Mouse (Mus musculus) embryonic facial prominence, embryonic 11.5 days (tissue): ENCODE results near the gene Trp53rkb. TPM values are rescaled to one million over a fixed set of nuclear protein-coding genes. Genes with fewer than 3 reads are reported as not detected.
"Not testable (repeated sequence)": the region's sequence is repeated elsewhere in the genome, so short reads cannot be mapped to it uniquely, and the experiment has no call there.

Source experiments
- ATAC-seq: fragments of 200-750 bp; cut with Nextera tagmentation; replicated peaks from 2 replicates; pipeline ENCODE4 v1.8.0; 2017; ENCODE audit warnings: low read depth; ENCODE audit not compliant: insufficient number of reproducible peaks, low FRiP score, low TSS enrichment
- DNase-seq: peaks from one replicate; pipeline ENCODE4 v3.0.0-alpha.2; 2015; ENCODE audit warnings: low spot score
- H3K27ac ChIP-seq: fragments of 300-500 bp; sonication (generic); replicated peaks from 2 replicates; pipeline ENCODE4 v1.5.1; 2014; ENCODE audit warnings: mild to moderate bottlenecking, low read depth, low read length, control low read depth
- H3K27me3 ChIP-seq: fragments of 300-500 bp; sonication (generic); 2 replicates; pipeline ENCODE4 v1.6.1; 2014; ENCODE audit warnings: mild to moderate bottlenecking, low read length, moderate library complexity, mixed read lengths; ENCODE audit not compliant: control insufficient read depth, insufficient read depth
- H3K36me3 ChIP-seq: fragments of 300-500 bp; sonication (generic); replicated peaks from 2 replicates; pipeline ENCODE4 v1.6.1; 2014; ENCODE audit warnings: low read depth, mild to moderate bottlenecking, low read length, moderate library complexity, mixed read lengths; ENCODE audit not compliant: control insufficient read depth, insufficient read depth
- H3K4me1 ChIP-seq: fragments of 300-500 bp; sonication (generic); 2 replicates; pipeline ENCODE4 v1.6.1; 2014; ENCODE audit warnings: low read length, mixed read lengths; ENCODE audit not compliant: control insufficient read depth, insufficient read depth
- H3K4me2 ChIP-seq: fragments of 300-500 bp; sonication (generic); 2 replicates; pipeline ENCODE4 v1.6.1; 2014; ENCODE audit warnings: low read depth, mild to moderate bottlenecking, control low read depth, low read length, moderate library complexity
- H3K4me3 ChIP-seq: fragments of 300-500 bp; sonication (generic); 2 replicates; pipeline ENCODE4 v1.5.1; 2014; ENCODE audit warnings: low read depth, low read length, control low read depth
- H3K9ac ChIP-seq: fragments of 300-500 bp; sonication (generic); replicated peaks from 2 replicates; pipeline ENCODE4 v1.6.1; 2014; ENCODE audit warnings: mild to moderate bottlenecking, control low read depth, low read length
- H3K9me3 ChIP-seq: fragments of 300-500 bp; sonication (generic); replicated peaks from 2 replicates; pipeline ENCODE4 v1.6.1; 2016; ENCODE audit warnings: mild to moderate bottlenecking, low read length, inconsistent platforms, mixed read lengths; ENCODE audit not compliant: control insufficient read depth
- WGBS: fragments of 180-500 bp; shearing (Covaris S2); extraction: QIAGEN DNeasy Blood & Tissue Kit; methylation state at CpG from one replicate; pipeline ENCODE4 v1.1.7; 2014; 5-methylcytosine and 5-hydroxymethylcytosine counted together
- polyA plus RNA-seq: library from polyadenylated mRNA; unstranded; fragments of >200 nt; fragmentation: Nextera tagmentation; extraction: Ambion mirVana; gene quantifications from 2 replicates; pipeline ENCODE4 v1.2.1, GENCODE M21; 2014

The Trp53rkb gene
- polyA plus RNA-seq, 1 experiment from 2014 or later, result 8.9 TPM

DNA sequence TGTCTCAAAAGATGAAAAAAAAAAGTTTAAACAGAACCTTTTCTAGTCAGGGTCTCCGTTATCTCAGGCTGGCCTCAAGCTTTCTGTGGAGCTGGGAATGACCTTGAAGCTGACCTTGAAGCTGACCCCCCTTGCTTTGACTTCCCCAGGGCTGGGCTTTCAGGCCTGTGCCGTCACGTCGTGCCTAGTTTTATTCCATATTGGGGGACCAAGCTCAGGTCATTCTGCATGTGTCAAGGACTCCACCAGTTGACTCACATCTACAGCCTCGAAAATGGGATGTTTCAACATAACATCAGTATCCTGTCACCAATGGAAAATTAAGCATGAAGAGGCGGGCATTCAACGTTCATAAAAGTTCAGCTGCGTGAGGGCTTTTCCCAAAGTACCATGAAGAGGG is 12.4 kb upstream of the Trp53rkb start:
- no peak overlapping the region for H3K4me2 ChIP-seq
- no peak overlapping the region for H3K27ac ChIP-seq
- no peak overlapping the region for H3K4me3 ChIP-seq
- no peaks in the 10 kb centered on the region for H3K9me3 ChIP-seq
- no peaks in the 10 kb centered on the region for H3K36me3 ChIP-seq
- H3K27me3 ChIP-seq, result no peaks in the 10 kb centered on the region
- DNase-seq, result no peak
- H3K4me1 ChIP-seq, result no peaks in the 10 kb centered on the region
- no peak for ATAC-seq
- 63% methylated on average over 8 of the region's 8 CpGs for WGBS
- H3K9ac ChIP-seq, result no peak overlapping the region

DNA sequence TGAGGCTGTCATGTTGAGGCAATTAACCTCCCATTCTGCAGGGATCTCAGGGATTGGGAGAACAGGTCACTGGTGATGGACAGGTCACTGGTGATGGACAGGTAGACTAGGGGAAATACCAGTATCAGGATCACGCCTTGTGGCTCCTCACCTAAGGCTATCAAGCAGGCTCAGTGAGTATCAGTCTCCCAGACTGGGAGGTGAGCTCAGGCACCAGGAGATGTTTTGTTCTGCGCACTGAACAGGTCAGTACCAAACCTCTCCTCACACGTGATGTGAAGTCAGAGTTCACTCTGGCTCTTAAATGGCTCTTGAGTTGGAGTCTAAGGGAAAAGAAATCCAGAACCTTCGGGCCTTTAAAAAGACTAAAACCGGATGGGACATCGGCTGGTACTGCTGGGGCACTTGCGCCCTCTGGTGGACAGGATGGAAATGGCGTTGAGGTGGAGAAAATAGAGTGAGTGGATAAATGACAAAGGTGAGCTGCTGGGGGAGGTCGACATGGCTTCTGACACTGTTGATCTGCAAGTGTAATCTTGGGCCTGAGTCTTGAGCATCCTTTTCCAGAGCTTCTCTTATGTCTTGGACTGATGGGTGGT is 11.3 kb upstream of the Trp53rkb start:
- H3K4me3 ChIP-seq, result no peak overlapping the region
- H3K36me3 ChIP-seq, result no peaks in the 10 kb centered on the region
- H3K4me2 ChIP-seq, result no peak overlapping the region
- no peak overlapping the region for H3K27ac ChIP-seq
- ATAC-seq, result peak; percentile 27; the same call in 1 of the 2 replicates
- H3K9ac ChIP-seq, result no peak overlapping the region
- peaks cover 4% of the 10 kb centered on the region; the same call in 1 of the 2 replicates for H3K4me1 ChIP-seq
- DNase-seq, result peak; percentile 82
- no peaks in the 10 kb centered on the region for H3K27me3 ChIP-seq
- no peaks in the 10 kb centered on the region for H3K9me3 ChIP-seq
- 13% methylated on average over 9 of the region's 9 CpGs for WGBS

DNA sequence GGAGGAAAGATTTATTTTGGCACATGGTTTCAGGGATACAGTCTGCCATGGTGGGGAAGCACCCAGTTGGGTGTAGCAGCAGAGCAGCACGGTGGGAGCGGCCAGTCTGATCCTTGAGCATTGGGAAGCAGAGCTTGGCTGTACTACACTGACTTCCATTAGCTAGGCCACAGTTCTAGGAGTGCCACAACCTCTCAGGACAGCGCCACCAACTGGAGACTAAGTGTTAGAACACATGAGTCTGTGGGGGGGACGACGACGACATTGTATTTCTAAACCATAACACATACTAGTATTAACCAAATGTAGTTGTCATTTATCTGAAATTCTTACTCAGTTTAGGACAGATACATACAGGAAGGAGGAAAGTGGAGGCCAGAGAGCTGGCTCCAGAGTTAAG is 8.0 kb upstream of the Trp53rkb start:
- H3K4me2 ChIP-seq, result no peak overlapping the region
- ATAC-seq (no peak), DNase-seq (no peak)
- H3K27me3 ChIP-seq, result no peaks in the 10 kb centered on the region
- 75% methylated on average over 6 of the region's 6 CpGs for WGBS
- H3K4me3 ChIP-seq, result no peak overlapping the region
- H3K9me3 ChIP-seq, result no peaks in the 10 kb centered on the region
- H3K36me3 ChIP-seq, result no peaks in the 10 kb centered on the region
- no peak overlapping the region for H3K9ac ChIP-seq
- peaks cover 5% of the 10 kb centered on the region; the same call in 1 of the 2 replicates for H3K4me1 ChIP-seq
- H3K27ac ChIP-seq, result no peak overlapping the region

DNA sequence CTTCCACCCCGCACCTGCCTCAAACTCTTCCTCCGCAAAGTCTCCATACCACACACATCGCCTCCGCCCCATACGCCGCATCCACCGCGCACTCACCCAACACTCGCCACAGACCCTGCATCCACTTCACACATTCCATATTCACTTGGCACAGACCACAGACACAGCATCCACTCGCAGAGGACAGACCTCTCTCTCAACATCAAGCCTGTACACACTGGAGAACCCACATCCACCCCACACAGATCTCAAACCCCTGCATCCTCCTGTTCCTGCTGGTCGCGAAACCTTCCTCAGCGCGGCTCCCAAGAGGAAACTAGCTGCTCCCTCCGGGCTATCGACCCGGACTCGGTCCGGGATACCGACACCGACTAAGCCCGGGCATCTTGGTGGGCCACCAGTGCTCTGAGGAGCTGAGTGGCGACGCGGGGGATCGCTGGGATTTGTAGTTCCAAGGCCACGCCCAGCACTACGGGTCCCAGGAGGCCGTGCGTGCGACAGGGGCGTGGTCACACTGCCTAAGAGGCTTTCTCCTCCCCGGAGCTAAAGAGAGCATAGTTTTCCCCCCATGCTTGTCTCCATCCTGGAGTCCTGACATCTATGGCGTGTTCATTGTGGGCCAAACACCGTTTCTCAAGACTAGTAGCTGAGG is 5.9 kb upstream of the Trp53rkb start:
- H3K27ac ChIP-seq, result 0 out of 2 replicates have a peak overlapping the region, but pooled peaks have one; percentile 13

DNA sequence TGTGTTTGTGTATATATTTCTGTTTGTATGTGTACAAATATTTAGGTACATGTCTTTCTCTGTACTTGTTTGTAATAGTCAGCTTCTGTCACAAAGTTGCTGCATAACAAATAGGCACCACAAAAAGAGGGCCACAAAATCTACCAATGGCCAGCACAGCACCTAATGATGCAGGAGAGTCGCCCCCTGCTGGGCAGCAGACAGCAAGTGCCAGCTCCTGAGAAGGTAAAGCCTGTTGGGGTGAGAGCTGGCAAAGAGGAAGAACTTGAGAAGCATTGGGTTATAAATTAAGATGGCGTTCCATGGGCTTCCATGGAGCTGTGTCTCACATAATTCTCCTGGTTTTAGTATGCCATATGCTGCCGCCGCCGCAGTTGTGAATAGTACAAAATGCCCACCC is 593 bp upstream of the Trp53rkb start:
- H3K27ac ChIP-seq, result no peak overlapping the region
- H3K4me3 ChIP-seq, result no peak overlapping the region
- WGBS, result 78% methylated on average over 5 of the region's 5 CpGs

More for the DNA sequence above, 5.9 kb upstream of the Trp53rkb start:
- peak overlapping the region; percentile 76 for H3K4me3 ChIP-seq
- no peaks in the 10 kb centered on the region for H3K36me3 ChIP-seq
- WGBS, result under 1% methylated on average over 35 of the region's 35 CpGs
- no peaks in the 10 kb centered on the region for H3K27me3 ChIP-seq
- ATAC-seq, result peak; percentile 84
- H3K9ac ChIP-seq, result peak overlapping the region; percentile 71
- peak overlapping the region; percentile 79 for H3K4me2 ChIP-seq
- H3K4me1 ChIP-seq, result peaks cover 5% of the 10 kb centered on the region; the same call in 1 of the 2 replicates
- peak; percentile 96 for DNase-seq
- no peaks in the 10 kb centered on the region for H3K9me3 ChIP-seq

DNA sequence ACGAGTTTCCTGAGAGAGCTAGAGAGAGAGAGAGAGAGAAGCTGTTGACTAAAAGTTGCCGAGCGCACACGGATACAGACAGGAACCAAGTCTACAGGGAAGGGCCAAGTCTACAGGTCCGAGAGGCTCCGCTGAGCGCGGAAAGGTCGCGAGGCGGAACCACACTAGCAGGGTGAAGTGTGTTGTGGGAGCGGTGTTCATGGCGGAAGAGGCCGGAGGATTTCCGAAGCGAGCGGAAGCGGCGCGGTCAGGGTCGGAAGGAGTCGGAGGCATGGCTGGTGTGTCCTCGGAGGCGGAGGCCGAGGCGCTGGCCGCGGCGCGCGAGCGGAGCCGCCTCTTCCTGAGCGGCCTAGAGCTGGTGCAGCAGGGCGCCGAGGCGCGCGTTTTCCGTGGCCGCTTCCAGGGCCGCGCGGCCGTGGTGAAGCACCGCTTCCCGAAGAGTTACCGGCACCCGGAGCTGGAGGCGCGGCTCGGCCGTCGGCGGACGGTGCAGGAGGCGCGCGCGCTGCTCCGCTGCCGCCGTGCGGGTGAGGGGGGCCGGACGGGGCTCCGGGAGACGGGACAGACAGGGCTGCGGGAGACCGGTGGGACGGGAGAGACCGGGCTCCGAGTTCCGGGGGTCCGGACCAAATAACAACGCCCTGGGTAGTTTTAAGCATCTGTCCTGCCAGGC is 1.3 kb downstream of the Trp53rkb start:
- not testable (repeated sequence) for H3K4me1 ChIP-seq, H3K27me3 ChIP-seq, H3K36me3 ChIP-seq, H3K9me3 ChIP-seq
- H3K27ac ChIP-seq, result 0 out of 2 replicates have a peak overlapping the region, but pooled peaks have one; percentile 9
- under 1% methylated on average over 67 of the region's 76 CpGs for WGBS
- peak; percentile 90 for ATAC-seq
- peak overlapping the region; percentile 66 for H3K4me2 ChIP-seq
- peak overlapping the region; percentile 77 for H3K9ac ChIP-seq
- DNase-seq, result peak; percentile 86
- peak overlapping the region; percentile 82 for H3K4me3 ChIP-seq

More for the DNA sequence above, 593 bp upstream of the Trp53rkb start:
- DNase-seq (no peak), ATAC-seq (no peak)
- Histone ChIP-seq H3K27me3 (no peaks in the 10 kb centered on the region), H3K4me1 (no peaks in the 10 kb centered on the region; the same call in 1 of the 2 replicates), H3K9ac (no peak overlapping the region), H3K9me3 (no peaks in the 10 kb centered on the region), H3K4me2 (no peak overlapping the region), H3K36me3 (no peaks in the 10 kb centered on the region)

DNA sequence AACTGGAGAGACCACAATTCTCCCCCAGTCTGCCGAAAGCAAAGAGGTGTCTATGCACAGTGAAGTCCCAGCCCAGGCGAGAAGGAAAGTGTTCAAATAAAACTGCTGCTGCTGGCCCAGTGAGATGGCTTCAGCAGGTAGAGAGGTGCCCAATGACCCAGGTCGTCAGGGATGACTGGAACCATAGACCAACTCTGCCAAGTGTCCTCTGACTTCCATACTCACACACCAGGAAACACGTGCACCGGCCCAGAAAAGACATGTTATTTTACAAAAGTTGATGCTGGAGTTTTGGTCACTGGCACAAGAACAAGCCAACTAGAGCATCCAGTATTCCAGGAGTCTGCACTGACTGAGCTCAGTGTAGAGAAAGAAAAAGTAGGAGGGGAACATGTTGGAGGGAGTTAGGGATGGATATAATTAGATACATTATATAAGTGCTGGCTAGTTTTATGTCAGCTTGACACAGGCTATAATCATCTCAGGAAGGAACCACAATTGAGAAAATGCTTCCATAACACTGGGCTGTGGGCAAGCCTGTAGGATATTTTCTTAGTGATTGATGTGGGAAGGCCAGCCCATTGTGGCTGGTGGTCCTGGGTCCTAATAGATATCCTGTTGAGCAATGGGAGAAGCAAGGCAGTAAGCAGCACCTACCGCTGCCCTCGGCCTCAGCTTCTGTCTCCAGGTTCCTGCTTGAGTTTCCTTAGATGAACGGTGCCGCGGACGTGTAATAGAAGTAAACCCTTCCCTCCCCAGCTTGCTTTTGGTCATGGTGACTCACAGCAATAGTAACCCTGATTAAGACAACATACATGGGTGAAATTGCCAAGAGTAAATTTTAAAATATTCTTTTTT is 7.5 kb downstream of the Trp53rkb start:
- H3K9me3 ChIP-seq, result no peaks in the 10 kb centered on the region
- DNase-seq, result no peak
- no peak overlapping the region for H3K9ac ChIP-seq
- H3K4me3 ChIP-seq, result no peak overlapping the region
- no peaks in the 10 kb centered on the region for H3K4me1 ChIP-seq
- no peaks in the 10 kb centered on the region; the same call in none of the 2 replicates for H3K36me3 ChIP-seq
- H3K27me3 ChIP-seq, result no peaks in the 10 kb centered on the region
- no peak overlapping the region for H3K4me2 ChIP-seq
- ATAC-seq, result no peak
- H3K27ac ChIP-seq, result no peak overlapping the region
- 78% methylated on average over 11 of the region's 11 CpGs for WGBS
